Mouse (Mus musculus) left cerebral cortex, adult 2 months (tissue): ENCODE results near the gene Ssbp2. TPM values are rescaled to one million over a fixed set of nuclear protein-coding genes. Genes with fewer than 3 reads are reported as not detected.

ENCODE experiments used
- DNase-seq, 2 experiments: peaks; one replicate each; pipeline ENCODE4 v3.0.0; 2021 to 2022; ENCODE audit warnings: low spot score in 2 of 2, mixed read lengths in 1 of 2; ENCODE audit errors: extremely low spot score in 1 of 2
- H3K27ac ChIP-seq: fragments of 200-600 bp; 2 replicates; pipeline ENCODE4 v1.8.1; 2022
- H3K4me3 ChIP-seq: fragments of 200-600 bp; 2 replicates; pipeline ENCODE4 v1.8.1; 2022
- CTCF ChIP-seq: fragments of 200-600 bp; IDR thresholded peaks from 2 replicates; pipeline ENCODE4 v1.8.1; 2022; ENCODE audit warnings: antibody characterized with exemption, mild to moderate bottlenecking, moderate library complexity
- intact Hi-C: fragments of 180-260 bp; cut with DNase I; formaldehyde crosslinking; loops from one replicate; pipeline ENCODE4 v1.15.1; 2025
- total RNA-seq, 2 experiments: library from RNA; stranded (reverse); gene quantifications; 2 replicates each; pipeline ENCODE4 v1.2.3; 2021

Gene Ssbp2
- total RNA-seq, 2 experiments from 2014 or later: 137 to 148 TPM

DNA sequence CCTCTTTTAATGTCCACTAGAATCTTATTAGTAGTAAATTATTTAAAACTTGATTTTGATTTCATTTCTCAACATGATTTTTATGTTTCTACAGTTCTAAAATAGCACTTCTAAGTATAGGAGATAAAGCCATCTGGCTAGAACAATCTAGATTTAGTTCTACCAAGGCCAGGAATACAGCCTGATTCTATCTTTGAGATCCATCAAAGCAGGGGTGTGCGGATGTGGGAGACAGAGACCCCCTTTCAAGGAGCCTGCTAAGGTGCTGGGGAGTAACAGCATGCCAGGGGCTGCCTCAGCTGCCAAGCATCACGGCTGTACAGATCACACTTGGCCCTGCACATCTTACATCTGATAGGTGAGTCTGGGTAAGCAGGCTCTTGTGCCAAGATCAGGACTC lies 13.4 kb upstream of the Ssbp2 start:
- Histone ChIP-seq H3K27ac (peak overlapping the region; percentile 58), H3K4me3 (no peak overlapping the region)
- no peak for DNase-seq
- TF ChIP-seq CTCF: no peak
- intact Hi-C loops: no loop called here

DNA sequence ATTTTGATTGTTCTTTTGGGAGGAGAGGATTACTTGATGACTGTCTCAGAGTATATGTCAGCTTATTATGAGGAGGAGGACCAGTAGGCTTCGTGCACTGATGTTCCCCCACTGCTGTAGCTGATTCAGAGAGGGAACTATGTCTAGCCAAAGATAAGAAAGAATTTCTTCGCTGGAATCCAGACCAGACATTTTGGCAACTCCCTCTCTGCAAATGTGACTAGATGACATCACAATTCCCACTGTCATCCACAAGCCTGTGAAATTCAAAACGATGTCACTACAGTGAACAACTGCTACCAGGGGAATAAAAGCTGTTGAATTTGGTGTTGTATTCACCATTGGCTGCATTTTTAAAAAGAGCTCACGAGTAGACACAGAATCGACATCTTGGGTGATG lies 11.1 kb upstream of the Ssbp2 start:
- no peak for TF ChIP-seq CTCF
- no peak overlapping the region for H3K4me3 ChIP-seq
- no peak for DNase-seq
- intact Hi-C loops: no loop called here
- H3K27ac ChIP-seq: no peak overlapping the region

DNA sequence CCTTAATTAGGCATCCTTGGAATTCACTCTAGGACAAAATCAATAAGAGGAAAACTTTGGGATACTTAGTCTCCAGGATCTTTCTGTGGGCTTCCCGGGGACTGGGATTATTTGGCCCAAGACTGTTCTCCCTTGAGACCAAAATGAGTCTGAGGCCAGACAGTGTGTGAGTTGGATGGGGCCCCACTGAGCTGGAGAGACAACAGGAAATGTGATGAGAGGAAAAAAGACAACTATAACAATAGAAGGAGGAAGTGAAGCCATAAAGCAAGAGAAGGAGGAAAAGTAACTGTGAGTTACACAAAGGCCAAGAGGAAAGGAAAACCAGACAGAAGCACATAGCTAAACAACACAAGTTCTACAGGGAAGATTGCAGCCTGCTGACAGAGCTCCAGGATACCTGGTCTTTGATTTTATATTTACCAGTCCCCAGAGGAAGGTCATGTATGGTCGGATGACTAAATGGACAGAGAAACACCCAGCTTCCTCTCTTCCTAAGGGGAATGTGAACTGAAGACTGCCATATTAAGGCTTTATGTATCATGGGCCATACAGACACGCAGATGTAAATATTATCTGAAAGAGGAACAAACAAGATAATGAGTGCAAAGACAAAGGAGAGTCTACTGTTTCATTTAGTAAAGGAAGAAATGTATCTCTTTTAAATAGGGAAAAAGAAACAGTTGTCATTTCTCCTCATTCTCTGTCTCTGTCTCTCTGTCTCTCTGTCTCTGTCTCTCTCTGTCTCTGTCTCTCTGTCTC lies 8.5 kb upstream of the Ssbp2 start:
- Histone ChIP-seq H3K27ac (no peak overlapping the region), H3K4me3 (no peak overlapping the region)
- TF ChIP-seq CTCF: no peak
- intact Hi-C loops: no loop called here
- no peak for DNase-seq

DNA sequence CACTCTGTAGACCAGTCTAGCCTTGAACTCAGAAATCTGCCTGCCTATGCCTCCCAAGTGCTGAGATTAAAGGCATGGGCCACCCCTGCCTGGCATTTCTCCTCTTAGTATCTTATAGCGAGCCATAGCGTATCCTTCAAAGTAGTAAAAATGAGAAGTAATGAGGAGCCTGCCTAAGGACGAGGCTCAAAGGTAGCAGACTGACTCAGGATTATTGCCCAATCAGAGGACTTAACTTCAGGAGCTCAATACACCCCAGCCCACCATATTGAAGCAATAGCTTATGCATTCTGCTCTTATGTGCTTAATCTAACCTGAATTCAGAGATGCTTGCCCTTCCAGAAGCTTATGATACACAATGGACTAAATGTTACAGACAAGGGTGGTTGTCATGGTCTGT lies 7.8 kb upstream of the Ssbp2 start:
- Histone ChIP-seq H3K27ac (no peak overlapping the region), H3K4me3 (no peak overlapping the region)
- DNase-seq: no peak
- intact Hi-C loops: no loop called here
- TF ChIP-seq CTCF: no peak

DNA sequence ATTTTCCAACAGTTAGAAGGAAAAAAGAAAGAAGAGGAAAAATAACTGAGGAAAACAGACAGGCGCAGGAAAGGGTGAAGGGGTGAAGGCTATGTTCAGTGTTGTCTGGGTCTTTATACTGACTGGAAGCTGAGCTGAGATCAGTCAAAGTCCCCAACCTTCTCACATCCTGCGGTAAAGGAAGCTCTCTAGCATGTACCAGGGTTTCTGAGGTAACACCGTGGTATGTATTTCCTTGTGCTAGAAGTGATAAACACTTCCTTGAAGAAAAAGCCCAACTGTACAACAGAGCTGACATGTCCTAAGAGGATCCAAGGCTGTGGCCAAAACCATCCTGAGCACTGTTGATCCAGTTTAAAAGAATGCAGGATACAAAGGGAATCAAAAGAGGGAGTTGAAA lies 6.8 kb upstream of the Ssbp2 start:
- TF ChIP-seq CTCF: no peak
- intact Hi-C loops: no loop called here
- H3K4me3 ChIP-seq: no peak overlapping the region
- H3K27ac ChIP-seq: no peak overlapping the region
- DNase-seq: no peak

DNA sequence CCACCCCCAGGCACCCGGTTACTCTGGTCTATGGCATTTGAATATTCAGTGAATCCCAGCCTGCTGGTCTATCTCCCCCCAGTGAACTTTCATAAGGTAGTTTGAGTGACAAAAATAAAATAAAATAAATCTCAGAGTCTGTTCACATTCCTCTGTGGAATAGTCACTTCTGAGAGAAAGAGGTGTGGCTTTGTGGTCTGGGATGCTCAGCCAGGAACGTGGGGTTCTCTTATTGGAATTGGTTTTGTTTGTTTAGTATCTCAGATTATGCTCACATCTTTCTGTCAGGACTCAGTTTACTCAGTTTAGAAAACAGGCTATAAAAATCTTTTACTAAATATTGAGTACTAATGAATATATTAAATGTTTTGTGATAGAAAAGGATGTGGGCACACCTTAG lies 4.0 kb upstream of the Ssbp2 start:
- intact Hi-C loops: no loop called here
- H3K4me3 ChIP-seq: no peak overlapping the region
- no peak overlapping the region for H3K27ac ChIP-seq

DNA sequence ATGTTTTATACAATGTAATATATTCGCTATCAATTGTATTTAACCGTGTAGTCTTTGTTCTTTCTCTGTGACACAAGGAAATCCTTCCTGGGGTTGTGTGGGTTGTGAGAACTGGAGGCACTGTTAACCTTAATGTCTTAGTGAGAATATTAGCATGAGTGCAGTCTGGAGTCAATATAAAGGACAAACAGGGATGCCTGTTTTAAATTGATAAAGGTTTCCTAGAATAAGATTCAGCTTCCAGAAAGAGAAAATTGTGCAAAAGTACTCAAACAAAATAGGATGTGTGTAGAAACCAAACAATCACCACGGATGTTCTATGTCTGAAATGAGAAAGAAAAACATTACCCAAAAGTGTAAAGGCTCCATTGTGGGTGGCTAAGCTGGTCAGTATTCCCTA lies 3.3 kb upstream of the Ssbp2 start:
- H3K27ac ChIP-seq: no peak overlapping the region
- H3K4me3 ChIP-seq: no peak overlapping the region
- no peak for TF ChIP-seq CTCF
- no peak for DNase-seq
- intact Hi-C loops: no loop called here

More for the DNA sequence above, 4.0 kb upstream of the Ssbp2 start:
- no peak for DNase-seq
- no peak for TF ChIP-seq CTCF

DNA sequence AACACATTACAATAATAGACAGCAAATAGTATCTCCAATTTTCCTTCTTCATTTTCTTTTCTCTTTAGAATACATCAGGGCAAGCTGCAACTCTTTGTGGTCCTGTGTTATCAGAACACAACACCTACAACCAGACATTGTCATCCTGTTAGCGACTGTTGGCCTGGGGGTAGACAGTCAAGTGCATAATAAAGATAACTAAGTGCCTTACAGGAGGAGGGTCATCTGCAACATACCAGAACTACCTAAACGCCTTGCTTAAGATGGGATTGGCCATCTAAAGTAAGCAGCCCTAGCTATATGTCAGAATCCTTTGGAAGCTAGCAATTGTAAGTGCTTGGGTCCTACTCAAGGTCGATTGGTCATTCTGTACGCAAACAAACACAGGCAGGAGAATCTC lies 2.1 kb upstream of the Ssbp2 start:
- TF ChIP-seq CTCF: no peak
- no peak for DNase-seq
- intact Hi-C loops: no loop called here
- no peak overlapping the region for H3K27ac ChIP-seq
- H3K4me3 ChIP-seq: no peak overlapping the region

DNA sequence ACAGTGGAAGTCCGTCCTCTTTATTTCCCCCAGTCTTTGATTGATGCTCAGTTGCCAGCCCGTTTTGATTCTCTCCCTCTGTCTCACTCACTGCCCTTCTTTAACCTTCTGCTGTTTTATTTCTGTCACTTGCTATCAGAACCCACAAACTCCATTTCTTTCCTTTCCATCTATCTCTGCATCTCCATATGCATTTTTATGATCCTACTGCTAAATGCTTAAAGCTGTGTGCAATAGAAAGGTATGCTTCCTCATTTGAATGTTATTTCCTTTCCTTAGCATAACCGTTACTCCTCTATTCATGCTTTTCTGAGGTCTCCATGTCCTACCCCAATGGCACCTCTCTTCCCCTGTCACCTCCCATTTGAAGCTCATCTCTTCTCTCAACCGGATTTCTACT lies 594 bp upstream of the Ssbp2 start:
- DNase-seq: no peak
- TF ChIP-seq CTCF: no peak
- Histone ChIP-seq H3K4me3 (no peak overlapping the region), H3K27ac (peak overlapping the region; percentile 96)
- intact Hi-C loops: no loop called here

DNA sequence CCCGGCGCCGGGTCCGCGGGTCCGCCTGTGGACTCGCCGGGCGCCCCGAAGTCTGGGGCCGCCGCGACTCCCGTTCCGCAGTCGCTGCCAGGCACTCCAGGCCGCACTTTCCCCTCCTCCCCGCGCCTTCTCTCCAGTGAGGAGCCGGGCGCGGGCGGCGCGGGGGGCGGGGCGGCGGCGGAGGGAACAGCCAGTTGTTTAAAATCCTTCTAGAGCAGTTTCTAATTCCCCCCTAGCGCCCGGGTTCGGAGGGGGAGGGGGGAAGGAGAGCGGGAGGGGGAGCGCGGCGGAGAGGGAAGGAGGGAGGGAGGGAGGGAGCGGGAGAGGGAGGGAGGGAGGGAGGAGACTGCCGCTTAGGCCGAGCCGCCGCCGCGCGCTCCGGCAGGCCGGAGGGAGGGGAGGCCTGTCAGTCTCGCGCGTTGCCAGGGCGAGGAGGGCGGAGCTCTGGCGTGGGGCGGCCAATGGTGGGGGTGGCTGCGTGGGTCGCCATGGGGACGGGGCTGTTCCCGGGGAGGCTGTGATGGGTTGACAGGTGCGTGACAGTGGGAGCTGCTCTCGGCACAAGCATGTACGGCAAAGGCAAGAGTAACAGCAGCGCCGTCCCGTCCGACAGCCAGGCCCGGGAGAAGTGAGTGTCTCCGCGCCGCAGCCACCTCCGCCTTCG lies 670 bp downstream of the Ssbp2 start:
- intact Hi-C loops: loop anchor here (1.0 to 10.0 kb wide), 6 partner anchors 73 to 533 kb away; no protein-coding TSS in a partner anchor
- DNase-seq: peak; percentile 99
- Histone ChIP-seq H3K27ac (peak overlapping the region; percentile 96), H3K4me3 (peak overlapping the region; percentile 67)
- no peak for TF ChIP-seq CTCF

DNA sequence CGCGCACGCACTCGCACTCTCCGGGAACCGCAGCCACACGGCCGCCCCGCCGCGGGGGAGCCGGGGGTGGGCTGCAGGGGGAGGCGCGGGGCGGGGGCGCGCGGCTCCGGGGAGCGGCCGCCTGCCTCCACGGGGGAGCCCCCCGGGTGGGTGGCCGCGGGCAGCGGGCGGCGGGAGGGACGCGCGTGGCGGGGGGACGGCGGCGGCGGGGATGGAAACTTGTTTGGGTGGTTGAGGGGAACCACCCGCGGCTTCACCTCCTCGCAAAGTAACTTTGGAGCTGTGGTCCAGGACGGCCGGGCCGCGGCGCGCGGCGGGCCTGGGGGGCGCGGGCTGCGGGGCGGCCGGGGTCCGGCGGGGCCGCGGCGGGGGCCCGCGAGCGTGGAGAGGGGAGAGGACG lies 1.2 kb downstream of the Ssbp2 start:
- Histone ChIP-seq H3K4me3 (peak overlapping the region; percentile 66), H3K27ac (peak overlapping the region; percentile 85)
- DNase-seq: no peak
- intact Hi-C loops: loop anchor here (2.0 to 10.0 kb wide), 5 partner anchors 74 to 534 kb away; no protein-coding TSS in a partner anchor
- TF ChIP-seq CTCF: no peak

DNA sequence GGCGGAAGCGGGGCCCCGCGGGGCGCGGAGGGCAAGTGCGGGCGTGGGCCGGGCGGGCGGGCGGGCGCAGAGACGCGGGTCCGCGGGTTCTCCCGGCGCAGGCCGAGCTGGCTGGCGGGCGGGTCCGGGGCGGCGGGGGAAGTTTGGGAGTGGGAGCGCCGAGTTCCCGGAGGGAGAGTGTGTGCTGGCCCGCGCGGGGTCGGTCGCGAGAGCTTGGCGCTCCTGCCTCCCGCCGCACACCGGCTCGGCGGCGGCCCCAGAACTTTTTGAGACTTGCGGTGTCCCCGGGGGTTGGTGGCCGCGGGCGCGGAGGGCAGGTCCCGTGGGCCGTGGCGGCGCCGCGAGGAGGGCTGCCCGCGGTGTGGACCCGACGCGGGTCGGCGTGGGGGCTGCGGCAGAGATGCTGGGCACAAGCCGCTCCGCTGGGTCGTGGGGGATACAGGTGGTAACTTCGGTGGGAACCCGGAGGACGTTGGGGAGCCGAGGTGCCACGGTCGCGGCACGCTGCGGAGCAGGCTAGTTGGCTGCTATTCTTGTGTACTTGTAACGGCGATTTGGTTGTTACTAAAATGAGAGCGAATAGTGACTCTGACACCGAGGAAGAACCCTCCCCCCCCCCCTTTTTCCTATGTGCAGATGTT lies 1.7 kb downstream of the Ssbp2 start:
- Histone ChIP-seq H3K27ac (peak overlapping the region; percentile 73), H3K4me3 (peak overlapping the region; percentile 90)
- peak; percentile 44 to 56 for DNase-seq
- no peak for TF ChIP-seq CTCF
- intact Hi-C loops: loop anchor here (2.0 to 10.0 kb wide), 6 partner anchors 75 to 535 kb away; no protein-coding TSS in a partner anchor
